Mouse (Mus musculus) spleen, postnatal 4 days (tissue): Measurements from ENCODE around the gene Phc2.

ENCODE experiments used
- DNase-seq, 2 experiments: peaks; one replicate each; pipeline ENCODE4 v3.0.0; 2022; ENCODE audit warnings: low spot score in 2 of 2

Phc2 gene

GRCm38 (mm10) chr4:128782645-128783044 lies 128.1 kb downstream of the Phc2 start:
- no peak for DNase-seq

- no peak for DNase-seq
Observed at GRCm38 (mm10) chr4:128784950-128785631, 130.6 kb downstream of the Phc2 start.

- peak in 1 of 2 experiments; percentile 59 for DNase-seq
Observed at GRCm38 (mm10) chr4:128785921-128786654, 131.6 kb downstream of the Phc2 start.

GRCm38 (mm10) chr4:128787023-128787939 lies 132.8 kb downstream of the Phc2 start:
- no peak for DNase-seq

GRCm38 (mm10) chr4:128788108-128788507 lies 133.6 kb downstream of the Phc2 start:
- no peak for DNase-seq

GRCm38 (mm10) chr4:128789646-128790045 lies 135.1 kb downstream of the Phc2 start:
- no peak for DNase-seq

- DNase-seq: no peak
Observed at GRCm38 (mm10) chr4:128793710-128794109, 139.2 kb downstream of the Phc2 start.

- DNase-seq: no peak
Observed at GRCm38 (mm10) chr4:128794198-128794597, 139.7 kb downstream of the Phc2 start.

GRCm38 (mm10) chr4:128795596-128795995 lies 141.1 kb downstream of the Phc2 start:
- DNase-seq: no peak

- DNase-seq: no peak
Observed at GRCm38 (mm10) chr4:128796788-128797187, 142.3 kb downstream of the Phc2 start.

GRCm38 (mm10) chr4:128801675-128802465 lies 147.4 kb downstream of the Phc2 start:
- DNase-seq: no peak
